Mouse (Mus musculus): Measurements from ENCODE around the gene Omg. TPM values are rescaled to one million over a fixed set of nuclear protein-coding genes. Genes with fewer than 3 reads are reported as not detected.

Gene Omg
- total RNA-seq, 1 experiment from 2014 or later, result 0.86 TPM

Other genes starting within 250 kb of the Omg start
- gene Wsb1, start 249.4 kb downstream of the Omg start, total RNA-seq (2017), result 274 to 316 TPM (median 277 TPM) in 3 replicates
- gene Gm9964, start 207.2 kb downstream of the Omg start, total RNA-seq (2017), result not detected in 3 replicates
- 13.7 to 20.7 TPM (median 16.1 TPM) in 3 replicates for gene Nf1, start 164.4 kb downstream of the Omg start, total RNA-seq (2017)
- gene Evi2b, start 19.7 kb upstream of the Omg start, total RNA-seq (2017), result 87.8 to 115 TPM (median 89.0 TPM) in 3 replicates
- 5.3 to 20.4 TPM (median 14.3 TPM) in 3 replicates for gene Evi2, start 26.5 kb upstream of the Omg start, total RNA-seq (2017)
- gene Evi2a, start 26.5 kb upstream of the Omg start, total RNA-seq (2017), result 136 to 257 TPM (median 204 TPM) in 3 replicates
- 18.7 to 29.0 TPM (median 19.5 TPM) in 3 replicates for gene Rab11fip4, start 87.1 kb upstream of the Omg start, total RNA-seq (2017)